Mouse (Mus musculus): ENCODE data around the gene Rpn2. TPM values are rescaled to one million over a fixed set of nuclear protein-coding genes. Genes with fewer than 3 reads are reported as not detected.
A peak's percentile ranks its signal among the peaks of the same experiment; 100 is the strongest.

Gene Rpn2
- polyA plus RNA-seq, 1 experiment from 2014 or later = 217 TPM

DNA sequence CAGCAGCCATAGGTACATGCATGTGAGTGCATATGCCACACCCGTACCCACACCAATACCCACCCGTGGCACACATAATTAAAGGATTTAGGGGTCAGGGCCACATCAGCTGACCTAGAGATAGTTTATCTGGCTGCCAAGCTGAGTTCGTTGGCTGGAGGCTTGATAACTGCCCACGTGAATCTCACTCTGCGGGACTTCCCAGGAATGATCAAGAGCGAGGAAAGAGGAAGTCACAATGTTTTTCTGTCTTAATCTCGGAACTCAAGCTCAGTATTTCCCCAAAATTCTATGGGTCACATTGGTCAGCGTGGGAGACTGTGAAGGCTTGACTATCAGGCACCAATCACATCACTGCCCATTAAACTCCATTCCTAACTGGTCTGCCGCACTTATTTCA is 87.9 kb downstream of the Rpn2 start:
- Histone ChIP-seq H3K27me3 (no peaks in the 10 kb centered on the region), H3K36me3 (replicated peaks) (no peaks in the 10 kb centered on the region; the same call in 1 of the 2 replicates), H3K9me3 (no peaks in the 10 kb centered on the region), H3K4me2 (peak overlapping the region; percentile 86), H3K9ac (peak overlapping the region; percentile 77; the same call in 1 of the 2 replicates), H3K4me3 (replicated peaks) (peak overlapping the region; percentile 74; the same call in 1 of the 2 replicates), H3K27ac (no peak overlapping the region), H3K4me1 (peaks cover 20% of the 10 kb centered on the region)
- 86% methylated on average over 9 of the region's 9 CpGs for WGBS
- ATAC-seq (ENCODE audit: low FRiP score) = no peak

DNA sequence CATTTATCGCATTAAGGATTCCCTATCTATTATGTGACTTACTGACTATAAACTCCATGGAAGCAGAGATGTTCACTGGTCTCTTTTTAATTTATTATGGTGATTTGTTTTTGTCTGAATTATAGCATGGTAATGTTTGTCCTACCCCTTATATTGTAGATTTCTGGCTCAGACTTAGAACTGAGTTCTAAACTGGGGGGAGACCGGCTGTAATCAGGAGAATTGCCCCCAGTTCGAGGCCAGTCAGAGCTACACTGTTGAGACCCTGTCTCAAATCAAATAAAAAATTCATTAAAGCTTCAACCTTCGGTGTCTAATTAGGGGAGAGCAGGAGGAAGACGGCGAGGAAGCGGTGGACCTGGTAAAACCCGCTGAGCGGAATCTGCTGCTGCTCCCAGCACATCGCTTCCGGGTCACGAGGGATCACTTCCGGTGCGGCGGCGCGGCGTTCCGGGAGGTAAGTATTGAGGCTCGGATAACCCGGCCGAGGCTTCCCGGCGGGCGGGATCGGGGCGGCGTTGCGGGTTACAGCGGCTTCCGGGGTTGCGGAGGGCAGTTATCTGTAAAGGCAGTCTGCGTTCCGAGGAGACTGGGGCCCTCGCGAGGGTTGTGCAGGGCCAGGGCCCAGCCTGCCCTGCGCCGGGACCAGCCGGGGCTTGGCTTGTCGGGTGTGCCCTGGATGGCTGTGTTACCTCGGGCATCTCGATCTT is 88.5 kb downstream of the Rpn2 start, which contains the start of gene Manbal:
Gene Manbal (plus strand): TSS at position 411 of the 710 bp plus-strand sequence.
- H3K27ac ChIP-seq = peak within 1 kb of the TSS; percentile 89
- H3K9me3 ChIP-seq = no peaks in the 10 kb centered on the region
- peak; percentile 89 for ATAC-seq (ENCODE audit: low FRiP score)
- 5% methylated on average over 42 of the region's 42 CpGs for WGBS
- peak within 1 kb of the TSS; percentile 86 for H3K4me2 ChIP-seq
- H3K9ac ChIP-seq = peak within 1 kb of the TSS; percentile 77
- no peaks in the 10 kb centered on the region; the same call in 1 of the 2 replicates for H3K36me3 ChIP-seq (replicated peaks)
- H3K4me3 ChIP-seq (replicated peaks) = peak within 1 kb of the TSS; percentile 74
- peaks cover 20% of the 10 kb centered on the region for H3K4me1 ChIP-seq
- no peaks in the 10 kb centered on the region for H3K27me3 ChIP-seq

DNA sequence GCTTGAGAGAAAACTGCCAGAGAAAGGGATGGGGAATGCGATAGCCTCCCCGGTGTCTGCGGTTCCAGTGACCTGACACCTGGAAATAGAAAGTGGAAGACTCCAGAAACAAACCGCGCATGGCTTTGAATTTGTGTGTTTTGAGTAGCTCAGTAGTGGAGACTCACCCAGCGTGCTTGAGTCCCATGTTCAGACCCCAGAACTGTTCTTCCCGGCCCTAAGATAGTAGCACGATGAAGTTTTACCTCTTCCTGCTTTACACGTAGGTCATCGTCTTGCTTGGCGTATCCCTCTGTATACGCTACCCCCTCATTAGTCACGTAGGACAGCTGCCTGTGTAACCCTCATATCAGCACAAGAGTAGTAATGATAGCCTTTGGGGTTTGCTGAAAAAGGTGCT is 89.2 kb downstream of the Rpn2 start:
- Histone ChIP-seq H3K4me2 (peak overlapping the region; percentile 86), H3K27me3 (no peaks in the 10 kb centered on the region), H3K36me3 (replicated peaks) (peaks cover 2% of the 10 kb centered on the region), H3K4me3 (replicated peaks) (peak overlapping the region; percentile 74), H3K9ac (peak overlapping the region; percentile 77), H3K27ac (peak overlapping the region; percentile 89), H3K4me1 (peaks cover 20% of the 10 kb centered on the region), H3K9me3 (no peaks in the 10 kb centered on the region)
- no peak for ATAC-seq (ENCODE audit: low FRiP score)
- 14% methylated on average over 13 of the region's 13 CpGs for WGBS

DNA sequence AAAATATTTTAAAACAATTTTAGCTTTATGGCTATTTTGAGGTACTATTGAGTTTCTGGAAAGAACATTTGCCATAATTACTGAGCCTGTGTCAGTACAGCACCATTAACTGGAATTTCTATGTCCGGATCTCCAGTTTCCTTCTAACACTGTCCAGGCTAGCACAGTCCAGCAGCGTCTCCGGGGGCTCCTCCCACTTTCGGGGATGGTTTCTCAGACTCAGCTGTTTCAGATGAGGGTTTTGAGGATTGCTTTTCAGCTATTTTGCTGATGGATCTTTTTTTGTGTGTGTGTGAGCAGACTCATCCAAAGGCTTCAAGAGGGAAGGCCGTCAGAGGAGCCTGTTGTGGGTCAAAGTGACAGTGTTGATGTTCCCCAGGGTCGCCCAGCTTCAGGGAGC is 92.9 kb downstream of the Rpn2 start:
- 82% methylated on average over 6 of the region's 6 CpGs for WGBS
- H3K4me1 ChIP-seq = peaks cover 38% of the 10 kb centered on the region
- H3K9ac ChIP-seq = no peak overlapping the region
- H3K36me3 ChIP-seq (replicated peaks) = peaks cover 9% of the 10 kb centered on the region
- H3K9me3 ChIP-seq = no peaks in the 10 kb centered on the region
- no peaks in the 10 kb centered on the region for H3K27me3 ChIP-seq
- no peak for ATAC-seq (ENCODE audit: low FRiP score)
- H3K4me3 ChIP-seq (replicated peaks) = no peak overlapping the region
- H3K27ac ChIP-seq = no peak overlapping the region
- no peak overlapping the region for H3K4me2 ChIP-seq

DNA sequence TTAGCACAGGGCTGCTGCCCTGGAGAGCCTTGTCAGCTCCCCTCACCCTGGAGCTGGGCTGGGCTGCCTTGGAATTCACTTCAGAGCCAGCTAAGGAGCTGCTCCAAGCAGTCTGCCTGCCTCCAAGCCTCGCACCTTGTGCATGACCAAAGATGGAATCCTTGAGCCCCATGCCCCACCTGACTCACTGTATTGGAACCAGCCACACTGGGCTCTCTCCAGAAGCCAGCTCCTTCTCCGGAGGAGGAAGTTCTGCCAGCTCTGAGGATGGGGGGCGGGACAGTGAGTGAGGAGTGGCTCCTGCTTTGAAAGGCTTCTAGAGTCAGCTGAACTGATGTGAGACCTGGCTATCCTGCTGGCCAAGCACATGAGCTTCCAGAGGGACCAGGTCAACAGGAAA is 94.9 kb downstream of the Rpn2 start:
- no peak overlapping the region for H3K9ac ChIP-seq
- WGBS = 95% methylated on average over 3 of the region's 3 CpGs
- H3K36me3 ChIP-seq (replicated peaks) = peaks cover 9% of the 10 kb centered on the region
- no peaks in the 10 kb centered on the region for H3K27me3 ChIP-seq
- peaks cover 27% of the 10 kb centered on the region for H3K4me1 ChIP-seq
- no peak overlapping the region for H3K27ac ChIP-seq
- ATAC-seq (ENCODE audit: low FRiP score) = no peak
- H3K4me2 ChIP-seq = no peak overlapping the region
- H3K4me3 ChIP-seq (replicated peaks) = no peak overlapping the region
- H3K9me3 ChIP-seq = no peaks in the 10 kb centered on the region

DNA sequence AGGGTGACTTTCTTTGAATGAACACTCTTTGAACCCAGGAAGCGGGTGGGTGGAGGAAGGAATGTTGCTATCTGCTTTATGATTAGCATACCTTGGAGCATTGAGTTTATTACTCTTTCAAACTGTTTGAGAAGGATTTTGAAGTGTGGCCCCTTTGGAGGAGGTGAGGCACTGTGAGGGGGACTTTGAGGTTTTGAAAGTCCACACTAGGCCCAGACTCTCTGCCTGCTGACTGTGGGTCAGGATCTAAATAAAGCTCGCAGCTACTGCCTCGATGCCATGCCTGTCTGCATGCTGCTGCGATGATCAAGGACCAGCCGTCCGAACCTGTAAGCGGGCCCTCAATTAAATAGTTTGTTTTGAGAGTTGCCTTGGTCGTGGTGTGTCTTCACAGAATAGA is 96.2 kb downstream of the Rpn2 start:
- 64% methylated on average over 8 of the region's 8 CpGs for WGBS
- no peak overlapping the region for H3K4me3 ChIP-seq (replicated peaks)

More for the DNA sequence above, 96.2 kb downstream of the Rpn2 start:
- Histone ChIP-seq H3K9ac (0 out of 2 replicates have a peak overlapping the region, but pooled peaks have one; percentile 4), H3K4me2 (no peak overlapping the region), H3K27ac (no peak overlapping the region), H3K4me1 (peaks cover 23% of the 10 kb centered on the region), H3K36me3 (replicated peaks) (peaks cover 21% of the 10 kb centered on the region), H3K27me3 (no peaks in the 10 kb centered on the region), H3K9me3 (no peaks in the 10 kb centered on the region)
- ATAC-seq (ENCODE audit: low FRiP score) = no peak

Other genes starting within 250 kb of the Rpn2 start
- gene Soga1, start 199.8 kb upstream of the Rpn2 start, polyA plus RNA-seq (2016; fragmentation: Nextera tagmentation; extraction: Ambion mirVana) = 6.0 and 7.4 TPM in 2 replicates
- gene Tldc2, start 192.0 kb upstream of the Rpn2 start, polyA plus RNA-seq (2016; fragmentation: Nextera tagmentation; extraction: Ambion mirVana) = not detected in 2 replicates
- 20.7 and 22.6 TPM in 2 replicates for gene Samhd1, start 143.8 kb upstream of the Rpn2 start, polyA plus RNA-seq (2016; fragmentation: Nextera tagmentation; extraction: Ambion mirVana)
- gene Rbl1, start 74.5 kb upstream of the Rpn2 start, polyA plus RNA-seq (2016; fragmentation: Nextera tagmentation; extraction: Ambion mirVana) = 35.6 and 36.2 TPM in 2 replicates
- gene Mroh8, start 532 bp downstream of the Rpn2 start, polyA plus RNA-seq (2016; fragmentation: Nextera tagmentation; extraction: Ambion mirVana) = 0.67 and 0.88 TPM in 2 replicates
- 1.00 and 2.2 TPM in 2 replicates for gene Ghrh, start 68.5 kb downstream of the Rpn2 start, polyA plus RNA-seq (2016; fragmentation: Nextera tagmentation; extraction: Ambion mirVana)
- gene Manbal, start 88.6 kb downstream of the Rpn2 start, polyA plus RNA-seq (2016; fragmentation: Nextera tagmentation; extraction: Ambion mirVana) = 68.8 and 69.4 TPM in 2 replicates
- 35.1 and 38.0 TPM in 2 replicates for gene Src, start 139.4 kb downstream of the Rpn2 start, polyA plus RNA-seq (2016; fragmentation: Nextera tagmentation; extraction: Ambion mirVana)